Mouse (Mus musculus) liver, embryonic 16.5 days (tissue): ENCODE data around the gene Kif16b. TPM values are rescaled to one million over a fixed set of nuclear protein-coding genes. Genes with fewer than 3 reads are reported as not detected.

Source experiments
- ATAC-seq: fragments of 200-750 bp; cut with Nextera tagmentation; 2 replicates; pipeline ENCODE4 v1.8.0; 2017; ENCODE audit warnings: low read depth, mild to moderate bottlenecking, moderate number of reproducible peaks, moderate library complexity
- H3K27ac ChIP-seq: fragments of 300-500 bp; sonication (generic); 2 replicates; pipeline ENCODE4 v1.5.1; 2014; ENCODE audit warnings: mild to moderate bottlenecking, low read length
- H3K27me3 ChIP-seq: fragments of 300-500 bp; sonication (generic); 2 replicates; pipeline ENCODE4 v1.6.1; 2014; ENCODE audit warnings: low read depth, low read length, mixed read lengths; ENCODE audit not compliant: control insufficient read depth, insufficient read depth
- H3K36me3 ChIP-seq: fragments of 300-500 bp; sonication (generic); 2 replicates; pipeline ENCODE4 v1.6.1; 2014; ENCODE audit warnings: mild to moderate bottlenecking; ENCODE audit not compliant: control insufficient read depth, insufficient read depth
- H3K4me1 ChIP-seq: fragments of 300-500 bp; sonication (generic); 2 replicates; pipeline ENCODE4 v1.6.1; 2014; ENCODE audit warnings: low read depth, low read length, mixed read lengths; ENCODE audit not compliant: control insufficient read depth
- H3K4me2 ChIP-seq: fragments of 300-500 bp; sonication (generic); 2 replicates; pipeline ENCODE4 v1.6.1; 2014; ENCODE audit warnings: low read depth, low read length, mixed read lengths
- H3K4me3 ChIP-seq: fragments of 300-500 bp; sonication (generic); 2 replicates; pipeline ENCODE4 v1.5.1; 2014; ENCODE audit warnings: low read depth, mild to moderate bottlenecking, low read length
- H3K9ac ChIP-seq: fragments of 300-500 bp; sonication (generic); 2 replicates; pipeline ENCODE4 v1.6.1; 2014; ENCODE audit warnings: low read depth, low read length
- H3K9me3 ChIP-seq: fragments of 300-500 bp; sonication (generic); replicated peaks from 2 replicates; pipeline ENCODE4 v1.6.1; 2016; ENCODE audit warnings: low read length; ENCODE audit not compliant: control insufficient read depth
- WGBS: fragments of 180-500 bp; shearing (Covaris S2); extraction: QIAGEN DNeasy Blood & Tissue Kit; methylation state at CpG from one replicate; pipeline ENCODE4 v1.1.7; 2014; ENCODE audit not compliant: insufficient replicate concordance; 5-methylcytosine and 5-hydroxymethylcytosine counted together
- polyA plus RNA-seq: library from polyadenylated mRNA; unstranded; fragments of >200 nt; fragmentation: Nextera tagmentation; extraction: Ambion mirVana; gene quantifications from 2 replicates; pipeline ENCODE4 v1.2.1, GENCODE M21; 2015

Kif16b gene
- polyA plus RNA-seq, 1 experiment from 2014 or later: 4.0 TPM

DNA sequence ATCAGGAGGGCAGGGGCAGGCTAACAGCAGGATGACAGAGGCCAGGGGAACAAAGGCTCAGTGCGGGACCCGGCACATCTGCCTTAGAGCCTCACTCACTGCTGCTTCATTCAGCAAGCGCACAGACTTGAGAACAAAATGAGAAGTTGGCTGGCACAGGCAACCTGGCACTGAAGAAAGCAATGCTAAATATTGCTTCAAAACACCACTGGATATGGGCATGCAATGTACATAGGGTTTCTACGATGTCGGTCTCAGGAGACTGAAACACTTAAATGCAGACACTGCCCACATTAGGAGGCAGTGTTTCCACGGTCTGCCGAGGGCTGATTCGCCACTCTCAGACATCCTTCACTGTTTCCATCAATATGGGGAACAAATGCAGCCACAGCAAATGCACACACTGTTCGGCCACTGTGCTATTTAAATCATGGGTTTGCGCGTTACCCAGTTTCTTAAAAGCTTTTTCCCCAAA, 131.6 kb downstream of the Kif16b start:
- Histone ChIP-seq H3K4me1 (0 out of 2 replicates have a peak, but pooled peaks cover 2% of the 10 kb centered on the region), H3K36me3 (no peaks in the 10 kb centered on the region), H3K4me2 (no peak overlapping the region), H3K9ac (no peak overlapping the region), H3K9me3 (no peaks in the 10 kb centered on the region), H3K27ac (no peak overlapping the region), H3K4me3 (no peak overlapping the region), H3K27me3 (no peaks in the 10 kb centered on the region)
- 80% methylated on average over 11 of the region's 11 CpGs for WGBS
- ATAC-seq: no peak

DNA sequence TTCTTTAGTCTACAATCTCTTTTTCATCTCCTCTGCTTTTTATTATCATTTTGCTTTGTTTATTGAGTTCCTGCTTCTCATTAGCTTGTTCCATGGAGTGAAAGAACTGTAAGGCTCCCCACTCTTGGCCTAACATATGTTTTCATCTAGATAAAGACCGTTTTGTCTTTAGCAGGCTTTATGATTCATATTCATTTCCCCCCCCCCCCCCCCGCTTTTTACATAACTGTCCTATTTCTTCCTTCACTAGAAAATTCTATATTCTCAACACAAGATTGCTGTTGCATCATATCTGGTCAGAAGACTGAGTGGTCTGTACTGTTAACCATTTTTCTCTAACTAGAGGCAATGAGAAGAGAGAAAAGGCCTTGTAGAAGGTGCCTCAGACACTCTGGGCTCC, 137.1 kb downstream of the Kif16b start:
- Histone ChIP-seq H3K4me2 (no peak overlapping the region), H3K36me3 (no peaks in the 10 kb centered on the region), H3K4me1 (no peaks in the 10 kb centered on the region), H3K4me3 (no peak overlapping the region), H3K27me3 (no peaks in the 10 kb centered on the region), H3K27ac (no peak overlapping the region), H3K9me3 (no peaks in the 10 kb centered on the region), H3K9ac (no peak overlapping the region)
- WGBS: 67% methylated on average over 2 of the region's 2 CpGs
- no peak for ATAC-seq

DNA sequence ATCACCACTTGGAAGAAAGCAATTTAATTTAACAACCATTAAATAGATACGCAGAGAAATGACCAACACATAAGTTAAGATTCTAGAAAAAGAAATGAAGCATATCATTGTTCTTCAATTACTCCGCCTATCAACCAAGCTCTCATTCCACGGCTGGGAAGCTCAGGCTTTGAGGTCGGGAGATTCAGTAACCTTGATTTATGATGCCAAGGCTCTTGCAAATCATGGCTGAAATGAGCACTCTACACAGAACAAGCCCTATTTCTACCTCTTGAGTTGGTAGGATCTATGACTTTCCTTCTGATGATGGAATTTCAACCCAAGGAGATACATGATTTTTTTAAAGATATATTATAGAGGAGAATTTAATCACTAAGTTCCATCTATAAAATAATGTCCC, 140.5 kb downstream of the Kif16b start:
- no peak overlapping the region for H3K9ac ChIP-seq
- no peak overlapping the region for H3K27ac ChIP-seq
- no peaks in the 10 kb centered on the region for H3K4me1 ChIP-seq
- no peaks in the 10 kb centered on the region for H3K36me3 ChIP-seq
- H3K4me3 ChIP-seq: no peak overlapping the region
- no peaks in the 10 kb centered on the region for H3K27me3 ChIP-seq
- ATAC-seq: no peak
- H3K4me2 ChIP-seq: no peak overlapping the region
- H3K9me3 ChIP-seq: no peaks in the 10 kb centered on the region
- 65% methylated on average over 4 of the region's 4 CpGs for WGBS

DNA sequence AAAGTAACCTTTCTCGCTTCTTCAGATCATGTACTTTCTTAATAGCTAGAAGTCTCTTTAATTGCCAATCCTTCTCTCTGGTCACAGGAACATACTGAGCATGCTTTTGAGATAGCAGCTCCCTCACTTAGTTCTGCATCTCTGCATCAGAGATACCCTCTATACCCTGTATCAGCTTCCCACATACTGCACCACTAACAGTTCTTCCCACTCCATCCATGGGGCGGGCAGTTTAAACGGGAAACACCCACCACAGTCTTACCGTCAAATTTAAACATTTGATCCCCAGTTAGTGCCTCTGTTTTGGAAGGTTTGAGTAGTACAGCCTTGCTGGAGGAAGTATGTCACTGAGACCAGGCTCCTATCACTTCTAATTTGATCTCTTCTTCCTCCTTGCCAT, 142.1 kb downstream of the Kif16b start:
- H3K4me3 ChIP-seq: no peak overlapping the region
- no peaks in the 10 kb centered on the region for H3K36me3 ChIP-seq
- 74% methylated on average over 4 of the region's 4 CpGs for WGBS
- no peaks in the 10 kb centered on the region for H3K27me3 ChIP-seq
- H3K27ac ChIP-seq: no peak overlapping the region
- H3K9me3 ChIP-seq: no peaks in the 10 kb centered on the region
- no peak overlapping the region for H3K4me2 ChIP-seq
- H3K9ac ChIP-seq: no peak overlapping the region
- no peak for ATAC-seq
- H3K4me1 ChIP-seq: no peaks in the 10 kb centered on the region

DNA sequence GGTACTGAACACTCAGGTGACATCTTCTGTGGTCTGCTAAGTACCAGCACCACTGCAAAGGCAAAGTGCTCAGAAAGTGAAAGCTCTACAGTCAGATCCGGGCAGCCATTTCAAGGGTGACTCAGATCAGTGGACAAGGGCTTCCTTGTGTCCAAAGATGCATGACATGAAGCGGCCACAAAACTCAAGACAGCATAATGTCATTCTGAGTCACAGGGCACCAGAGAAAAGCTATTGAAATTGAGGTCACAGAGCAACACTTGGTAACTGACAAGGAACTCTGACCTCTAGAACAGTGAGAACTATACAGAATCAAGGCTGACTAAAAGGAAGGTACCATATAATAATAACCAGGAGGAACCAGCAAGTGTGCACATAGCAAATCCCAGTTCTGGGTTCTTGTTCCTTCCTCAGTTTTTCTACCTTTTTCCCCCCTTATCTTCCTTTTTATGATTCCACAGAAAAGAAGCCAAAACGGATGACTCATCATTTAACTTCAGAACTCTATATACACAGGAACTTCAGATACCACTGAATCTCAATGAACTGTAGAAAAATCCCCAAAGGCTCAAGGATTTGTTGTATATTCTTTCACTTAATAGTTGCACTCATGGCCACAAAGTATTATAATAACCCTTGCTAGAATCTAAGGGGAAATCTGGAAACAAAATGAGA, 143.1 kb downstream of the Kif16b start:
- Histone ChIP-seq H3K27me3 (no peaks in the 10 kb centered on the region), H3K27ac (no peak overlapping the region), H3K36me3 (no peaks in the 10 kb centered on the region), H3K4me2 (no peak overlapping the region), H3K9me3 (no peaks in the 10 kb centered on the region), H3K4me3 (no peak overlapping the region), H3K4me1 (no peaks in the 10 kb centered on the region), H3K9ac (no peak overlapping the region)
- no peak for ATAC-seq
- 60% methylated on average over 3 of the region's 3 CpGs for WGBS

DNA sequence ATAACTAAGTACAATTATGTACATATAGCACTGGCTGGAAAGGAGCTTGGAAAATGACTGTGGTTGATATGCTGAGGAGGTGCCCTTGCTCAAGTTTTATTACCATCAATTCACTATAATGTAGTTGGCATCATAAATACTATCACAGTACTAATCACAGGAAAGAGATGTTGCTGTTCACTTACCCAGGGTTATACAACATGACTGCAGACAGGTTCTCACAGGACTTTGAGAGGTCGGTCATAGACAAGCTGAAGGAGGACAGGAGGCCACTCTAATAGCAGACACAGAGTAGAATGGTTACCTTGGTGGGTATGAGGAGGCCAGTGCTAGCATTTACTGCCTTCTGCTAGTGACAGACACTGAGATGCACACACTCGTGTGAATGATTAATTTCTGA, 162.0 kb downstream of the Kif16b start:
- H3K4me2 ChIP-seq: no peak overlapping the region
- H3K4me1 ChIP-seq: no peaks in the 10 kb centered on the region
- WGBS: 65% methylated on average over 2 of the region's 2 CpGs
- H3K36me3 ChIP-seq: no peaks in the 10 kb centered on the region
- ATAC-seq: no peak
- H3K27me3 ChIP-seq: no peaks in the 10 kb centered on the region
- H3K9ac ChIP-seq: no peak overlapping the region
- H3K4me3 ChIP-seq: no peak overlapping the region
- H3K9me3 ChIP-seq: no peaks in the 10 kb centered on the region
- H3K27ac ChIP-seq: no peak overlapping the region

DNA sequence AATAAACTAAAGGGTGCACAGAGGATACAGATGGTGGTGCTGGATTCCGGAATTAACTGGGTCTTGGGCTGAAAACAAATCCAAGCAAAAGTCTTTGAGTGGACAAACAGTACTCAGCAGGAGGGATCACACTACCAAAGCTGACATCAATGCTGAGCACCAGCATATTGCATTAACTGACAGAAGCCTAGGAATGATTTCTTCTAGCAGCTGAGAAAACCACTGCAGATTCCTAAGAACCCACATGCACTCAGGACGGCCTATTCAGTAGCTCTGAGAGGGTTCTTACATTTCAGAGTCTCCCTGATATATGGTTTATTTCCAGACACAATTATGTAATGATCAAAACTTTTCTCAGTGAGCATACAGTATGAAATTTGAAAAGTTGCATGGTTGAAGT, 162.8 kb downstream of the Kif16b start:
- ATAC-seq: no peak

DNA sequence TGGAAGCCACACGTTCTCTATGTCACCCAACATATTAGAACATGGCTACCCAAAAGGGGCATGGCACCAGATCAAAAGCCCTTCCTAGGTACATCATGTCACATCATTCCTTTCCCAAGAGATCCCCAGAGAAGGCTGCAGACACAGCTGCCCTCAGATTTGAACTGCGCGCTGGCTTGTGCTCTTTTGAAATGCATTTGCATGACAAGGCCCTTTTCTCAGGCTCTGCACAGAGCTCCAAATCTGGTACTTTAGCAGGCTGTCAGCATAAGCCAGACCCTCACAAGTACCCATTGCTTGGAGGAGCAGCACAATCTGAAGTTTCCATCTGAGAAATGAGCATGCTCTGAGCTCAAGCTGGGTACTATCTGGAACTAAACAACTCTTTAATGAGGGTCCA, 165.6 kb downstream of the Kif16b start:
- Histone ChIP-seq H3K4me3 (no peak overlapping the region), H3K4me1 (no peaks in the 10 kb centered on the region), H3K36me3 (no peaks in the 10 kb centered on the region), H3K4me2 (no peak overlapping the region), H3K27me3 (no peaks in the 10 kb centered on the region), H3K9me3 (no peaks in the 10 kb centered on the region), H3K9ac (no peak overlapping the region), H3K27ac (no peak overlapping the region)
- ATAC-seq: no peak
- WGBS: 84% methylated on average over 3 of the region's 3 CpGs

More for the DNA sequence above, 162.8 kb downstream of the Kif16b start:
- no peaks in the 10 kb centered on the region for H3K36me3 ChIP-seq
- H3K4me1 ChIP-seq: no peaks in the 10 kb centered on the region
- H3K4me2 ChIP-seq: no peak overlapping the region
- H3K27ac ChIP-seq: no peak overlapping the region
- no peak overlapping the region for H3K9ac ChIP-seq
- H3K9me3 ChIP-seq: no peaks in the 10 kb centered on the region
- 74% methylated on average over 2 of the region's 2 CpGs for WGBS
- H3K27me3 ChIP-seq: no peaks in the 10 kb centered on the region
- no peak overlapping the region for H3K4me3 ChIP-seq

DNA sequence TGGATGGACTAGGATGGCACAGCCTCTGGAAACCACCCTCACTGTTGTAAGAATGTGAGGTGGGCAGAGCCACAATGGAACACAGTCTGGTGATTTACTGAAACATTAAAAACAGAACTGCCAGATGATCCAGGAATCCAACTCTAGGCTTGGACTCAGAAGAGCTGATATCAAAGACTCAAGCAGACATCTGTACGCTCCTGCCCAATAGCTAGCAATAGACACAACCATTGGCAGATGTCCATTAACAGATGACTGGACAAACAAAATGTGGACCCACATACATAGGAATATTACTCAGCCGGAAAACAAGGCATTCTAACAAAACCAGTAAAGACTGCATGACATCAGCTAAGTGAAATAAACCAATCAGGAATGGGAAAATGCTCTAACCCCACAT, 167.3 kb downstream of the Kif16b start:
- Histone ChIP-seq H3K4me1 (no peaks in the 10 kb centered on the region), H3K9me3 (no peaks in the 10 kb centered on the region), H3K36me3 (no peaks in the 10 kb centered on the region), H3K27me3 (no peaks in the 10 kb centered on the region), H3K4me3 (no peak overlapping the region), H3K27ac (no peak overlapping the region), H3K4me2 (no peak overlapping the region), H3K9ac (no peak overlapping the region)
- 82% methylated on average over 2 of the region's 2 CpGs for WGBS
- no peak for ATAC-seq
